Mouse (Mus musculus) gastrocnemius, adult 2 months (tissue): ENCODE results near the gene Trpc2. TPM values are rescaled to one million over a fixed set of nuclear protein-coding genes. Genes with fewer than 3 reads are reported as not detected.

Experiments
- DNase-seq: peaks from one replicate; pipeline ENCODE4 v3.0.0; 2022
- H3K27ac ChIP-seq: fragments of 200-600 bp; 2 replicates; pipeline ENCODE4 v1.8.1; 2022; ENCODE audit warnings: mild to moderate bottlenecking
- H3K4me3 ChIP-seq: fragments of 200-600 bp; 2 replicates; pipeline ENCODE4 v1.8.1; 2022; ENCODE audit warnings: mild to moderate bottlenecking, moderate library complexity
- CTCF ChIP-seq: fragments of 200-600 bp; IDR thresholded peaks from 2 replicates; pipeline ENCODE4 v1.8.1; 2022; ENCODE audit warnings: antibody characterized with exemption, mild to moderate bottlenecking, moderate library complexity
- intact Hi-C: fragments of 180-260 bp; cut with DNase I; formaldehyde crosslinking; loops from one replicate; pipeline ENCODE4 v1.15.1; 2025
- total RNA-seq, 2 experiments: library from RNA; stranded (reverse); gene quantifications; 2 replicates each; pipeline ENCODE4 v1.2.3; 2021

Gene Trpc2
- total RNA-seq, 2 experiments from 2014 or later: 0.10 to 1.3 TPM

- Histone ChIP-seq H3K4me3 (no peak overlapping the region), H3K27ac (no peak overlapping the region)
- TF ChIP-seq CTCF: peak; percentile 72
- intact Hi-C loops: loop anchor here (1.0 to 2.0 kb wide), 2 partner anchors 79 to 158 kb away; no protein-coding TSS in a partner anchor
- no peak for DNase-seq
These were observed 6.1 kb upstream of the Trpc2 start for GRCm38 (mm10) chr7:102076714-102077296.

- intact Hi-C loops: no loop called here
- Histone ChIP-seq H3K27ac (no peak overlapping the region), H3K4me3 (no peak overlapping the region)
- TF ChIP-seq CTCF: peak; percentile 74
- no peak for DNase-seq
These were observed 4.4 kb upstream of the Trpc2 start for GRCm38 (mm10) chr7:102078517-102078916.

- Histone ChIP-seq H3K27ac (no peak overlapping the region), H3K4me3 (no peak overlapping the region)
- DNase-seq: no peak
- TF ChIP-seq CTCF: no peak
- intact Hi-C loops: no loop called here
These were observed 2.6 kb upstream of the Trpc2 start for GRCm38 (mm10) chr7:102080311-102080710.

GRCm38 (mm10) chr7:102081784-102082183 lies 1.1 kb upstream of the Trpc2 start:
- no peak overlapping the region; the same call in 1 of the 2 replicates for H3K4me3 ChIP-seq
- peak; percentile 84 for DNase-seq
- peak overlapping the region; percentile 81 for H3K27ac ChIP-seq
- no peak for TF ChIP-seq CTCF
- intact Hi-C loops: no loop called here

- Histone ChIP-seq H3K4me3 (no peak overlapping the region), H3K27ac (no peak overlapping the region)
- DNase-seq: no peak
- intact Hi-C loops: no loop called here
- no peak for TF ChIP-seq CTCF
These were observed 1.3 kb downstream of the Trpc2 start for GRCm38 (mm10) chr7:102084041-102084696.

GRCm38 (mm10) chr7:102087336-102087735 lies 4.4 kb downstream of the Trpc2 start:
- no peak overlapping the region for H3K4me3 ChIP-seq
- intact Hi-C loops: no loop called here
- TF ChIP-seq CTCF: no peak
- DNase-seq: no peak
- no peak overlapping the region for H3K27ac ChIP-seq

- intact Hi-C loops: no loop called here
- Histone ChIP-seq H3K27ac (peak overlapping the region; percentile 97), H3K4me3 (peak overlapping the region; percentile 71)
- peak; percentile 66 for DNase-seq
- TF ChIP-seq CTCF: no peak
These were observed 17.1 kb downstream of the Trpc2 start for GRCm38 (mm10) chr7:102099760-102100661.

GRCm38 (mm10) chr7:102100868-102101267 lies 18.0 kb downstream of the Trpc2 start:
- no peak for TF ChIP-seq CTCF
- intact Hi-C loops: no loop called here
- DNase-seq: peak; percentile 14
- Histone ChIP-seq H3K4me3 (peak overlapping the region; percentile 71), H3K27ac (peak overlapping the region; percentile 97)

- H3K27ac ChIP-seq: peak within 1 kb of the TSS; percentile 97
- intact Hi-C loops: no loop called here
- H3K4me3 ChIP-seq: peak within 1 kb of the TSS; percentile 71
- DNase-seq: peak; percentile 82
- TF ChIP-seq CTCF: no peak
These were observed 18.6 kb downstream of the Trpc2 start, which contains the start of gene Art1 for GRCm38 (mm10) chr7:102101487-102101886. Gene Art1 (plus strand): TSS chr7:102101743.

- peak overlapping the region; percentile 97 for H3K27ac ChIP-seq
- intact Hi-C loops: no loop called here
- H3K4me3 ChIP-seq: peak overlapping the region; percentile 71
- TF ChIP-seq CTCF: peak; percentile 36
- DNase-seq: peak; percentile 66
These were observed 19.3 kb downstream of the Trpc2 start for GRCm38 (mm10) chr7:102102241-102102640.

GRCm38 (mm10) chr7:102102696-102103095 lies 19.8 kb downstream of the Trpc2 start:
- Histone ChIP-seq H3K4me3 (peak overlapping the region; percentile 71), H3K27ac (peak overlapping the region; percentile 97)
- TF ChIP-seq CTCF: no peak
- DNase-seq: peak; percentile 67
- intact Hi-C loops: no loop called here

GRCm38 (mm10) chr7:102103555-102103954 lies 20.6 kb downstream of the Trpc2 start:
- intact Hi-C loops: no loop called here
- no peak for TF ChIP-seq CTCF
- Histone ChIP-seq H3K27ac (peak overlapping the region; percentile 97), H3K4me3 (peak overlapping the region; percentile 71)
- no peak for DNase-seq

- Histone ChIP-seq H3K27ac (peak overlapping the region; percentile 97), H3K4me3 (peak overlapping the region; percentile 71)
- peak; percentile 58 for DNase-seq
- intact Hi-C loops: no loop called here
- no peak for TF ChIP-seq CTCF
These were observed 21.2 kb downstream of the Trpc2 start for GRCm38 (mm10) chr7:102104126-102104525.
